28 mouse cellular contexts compared by ENCODE assay signal in genomic region chr11:112345586-112345985, GRCm38 (mm10).
A peak's percentile ranks its signal among the peaks of the same experiment; 100 is the strongest.
DNase-seq lines count a peak whose midpoint lies in the region; ATAC-seq and TF ChIP-seq lines count a peak whose summit lies in the region.
"Had no signal": no experiment of that assay in that cellular context is flagged by ENCODE, and none has a peak within 500 bp of the region (broad histone marks: within the 10 kb centered on the region; RNA-seq: fewer than 3 reads in every experiment).

No protein-coding gene starts in this region.

- TF ChIP-seq POLR2A in thymus, adult 2 months (IDR thresholded peaks at IDR 0.05; ENCODE audit: control insufficient read depth, extremely low read depth, insufficient read depth, low read length, poor library complexity) = no peak

- H3K9me3 ChIP-seq in midbrain, embryonic 14.5 days (ENCODE audit: control insufficient read depth, low read length) = no peaks in the 10 kb centered on the region
- H3K9me3 ChIP-seq in midbrain, postnatal 0 days (ENCODE audit: low read length) = no peaks in the 10 kb centered on the region
- H3K9me3 ChIP-seq in hindbrain, postnatal 0 days (ENCODE audit: low read length) = no peaks in the 10 kb centered on the region
- H3K9me3 ChIP-seq: embryonic facial prominence, embryonic 15.5 days; forebrain, embryonic 12.5 days; hindbrain, embryonic 12.5 days; limb, embryonic 12.5 days; liver, embryonic 15.5 days; neural tube, embryonic 13.5 days; stomach, embryonic 15.5 days had no signal

- peak; percentile 15 for DNase-seq in adrenal gland, adult 2 months
- no peak for DNase-seq in adrenal gland, postnatal 14 days
- peak; percentile 16 for DNase-seq in midbrain, embryonic 14.5 days
- DNase-seq in midbrain, postnatal 0 days (ENCODE audit: low spot score) = no peak
- peak; percentile 22 for DNase-seq in embryo, embryonic 9.5 days (ENCODE audit: extremely low spot score)
- DNase-seq in thymus, adult 2 months = no peak
- DNase-seq in hindbrain, postnatal 0 days (ENCODE audit: low spot score) = no peak
- DNase-seq: adrenal gland, postnatal 25 days; cerebellum, adult 18-20 months; cerebellum, postnatal 10 days; gastrocnemius, postnatal 14 days; heart, postnatal 14 days; kidney, adult 2 months; kidney, postnatal 14 days; lung, embryonic 14.5 days; lung, postnatal 14 days; right cerebral cortex, postnatal 25 days; thymus, postnatal 14 days had no signal

- ATAC-seq in midbrain, embryonic 14.5 days (ENCODE audit: low FRiP score, low TSS enrichment) = no peak
- ATAC-seq in midbrain, postnatal 0 days (ENCODE audit: low FRiP score) = no peak
- ATAC-seq in hindbrain, postnatal 0 days = no peak
- ATAC-seq: Patski had no signal

- no peak overlapping the region for H3K4me3 ChIP-seq in midbrain, embryonic 14.5 days (replicated peaks; ENCODE audit: low read depth, low read length)
- H3K4me3 ChIP-seq in midbrain, postnatal 0 days (ENCODE audit: low read depth, low read length) = no peak overlapping the region
- H3K4me3 ChIP-seq in thymus, adult 2 months (ENCODE audit: control insufficient read depth, insufficient read depth, low read length) = no peak overlapping the region
- H3K4me3 ChIP-seq in hindbrain, postnatal 0 days (ENCODE audit: low read length) = no peak overlapping the region
- H3K4me3 ChIP-seq: embryonic facial prominence, embryonic 15.5 days; forebrain, embryonic 12.5 days; hindbrain, embryonic 12.5 days; limb, embryonic 12.5 days; liver, embryonic 15.5 days; neural tube, embryonic 13.5 days; stomach, embryonic 15.5 days had no signal

- H3K27me3 ChIP-seq in midbrain, embryonic 14.5 days (ENCODE audit: control insufficient read depth, insufficient read depth, low read length) = no peaks in the 10 kb centered on the region
- no peaks in the 10 kb centered on the region for H3K27me3 ChIP-seq in midbrain, postnatal 0 days (ENCODE audit: insufficient read depth, low read length)
- no peaks in the 10 kb centered on the region for H3K27me3 ChIP-seq in thymus, adult 2 months (ENCODE audit: control insufficient read depth, insufficient read depth, low read length)
- H3K27me3 ChIP-seq in hindbrain, postnatal 0 days (ENCODE audit: insufficient read depth, low read length) = no peaks in the 10 kb centered on the region
- H3K27me3 ChIP-seq: CH12.LX; embryonic facial prominence, embryonic 15.5 days; forebrain, embryonic 12.5 days; hindbrain, embryonic 12.5 days; limb, embryonic 12.5 days; liver, embryonic 15.5 days; neural tube, embryonic 13.5 days; Patski; stomach, embryonic 15.5 days had no signal

- H3K36me3 ChIP-seq in midbrain, embryonic 14.5 days (ENCODE audit: control insufficient read depth, insufficient read depth, low read length) = no peaks in the 10 kb centered on the region
- no peaks in the 10 kb centered on the region for H3K36me3 ChIP-seq in midbrain, postnatal 0 days (ENCODE audit: insufficient read depth, low read length)
- no peaks in the 10 kb centered on the region for H3K36me3 ChIP-seq in thymus, adult 2 months (ENCODE audit: control insufficient read depth, insufficient read depth, low read length)
- no peaks in the 10 kb centered on the region for H3K36me3 ChIP-seq in hindbrain, postnatal 0 days (ENCODE audit: insufficient read depth, low read length)
- H3K36me3 ChIP-seq: embryonic facial prominence, embryonic 15.5 days; forebrain, embryonic 12.5 days; hindbrain, embryonic 12.5 days; limb, embryonic 12.5 days; liver, embryonic 15.5 days; neural tube, embryonic 13.5 days; stomach, embryonic 15.5 days had no signal

- TF ChIP-seq CTCF in midbrain, postnatal 0 days (IDR thresholded peaks at IDR 0.05) = no peak
- TF ChIP-seq CTCF in thymus, adult 2 months (IDR thresholded peaks at IDR 0.05; ENCODE audit: borderline replicate concordance, control insufficient read depth, extremely low read depth, insufficient read depth, low read length, poor library complexity) = no peak
- no peak for TF ChIP-seq CTCF in hindbrain, postnatal 0 days (IDR thresholded peaks at IDR 0.05; ENCODE audit: low read depth)

- H3K9ac ChIP-seq in midbrain, embryonic 14.5 days (replicated peaks; ENCODE audit: low read length) = no peak overlapping the region
- no peak overlapping the region for H3K9ac ChIP-seq in midbrain, postnatal 0 days (replicated peaks; ENCODE audit: low read length, poor library complexity, severe bottlenecking)
- no peak overlapping the region for H3K9ac ChIP-seq in hindbrain, postnatal 0 days (replicated peaks; ENCODE audit: low read length)
- H3K9ac ChIP-seq: embryonic facial prominence, embryonic 15.5 days; forebrain, embryonic 12.5 days; hindbrain, embryonic 12.5 days; limb, embryonic 12.5 days; liver, embryonic 15.5 days; lung, embryonic 14.5 days; neural tube, embryonic 13.5 days; stomach, embryonic 15.5 days had no signal

- WGBS in midbrain, embryonic 14.5 days = 46% methylated on average over 3 of the region's 3 CpGs
- 43% methylated on average over 3 of the region's 3 CpGs for WGBS in midbrain, postnatal 0 days
- 75% methylated on average over 3 of the region's 3 CpGs for WGBS in thymus, adult 2 months
- WGBS in hindbrain, postnatal 0 days = 45% methylated on average over 3 of the region's 3 CpGs

- H3K4me1 ChIP-seq in midbrain, embryonic 14.5 days (ENCODE audit: control insufficient read depth, insufficient read depth, low read length) = no peaks in the 10 kb centered on the region
- H3K4me1 ChIP-seq in midbrain, postnatal 0 days (ENCODE audit: insufficient read depth, low read length) = no peaks in the 10 kb centered on the region
- no peaks in the 10 kb centered on the region for H3K4me1 ChIP-seq in thymus, adult 2 months (replicated peaks; ENCODE audit: control insufficient read depth, insufficient read depth, low read length)
- no peaks in the 10 kb centered on the region for H3K4me1 ChIP-seq in hindbrain, postnatal 0 days (ENCODE audit: insufficient read depth, low read length)
- H3K4me1 ChIP-seq: embryonic facial prominence, embryonic 15.5 days; forebrain, embryonic 12.5 days; liver, embryonic 15.5 days; stomach, embryonic 15.5 days had no signal

- H3K4me2 ChIP-seq in midbrain, embryonic 14.5 days (ENCODE audit: low read length) = no peak overlapping the region
- no peak overlapping the region for H3K4me2 ChIP-seq in midbrain, postnatal 0 days (ENCODE audit: low read depth, low read length, poor library complexity, severe bottlenecking)
- H3K4me2 ChIP-seq in hindbrain, postnatal 0 days (ENCODE audit: low read depth, low read length) = no peak overlapping the region
- H3K4me2 ChIP-seq: embryonic facial prominence, embryonic 15.5 days; forebrain, embryonic 12.5 days; hindbrain, embryonic 12.5 days; limb, embryonic 12.5 days; liver, embryonic 15.5 days; lung, embryonic 14.5 days; midbrain, embryonic 11.5 days; neural tube, embryonic 13.5 days; stomach, embryonic 15.5 days had no signal

- no peak overlapping the region for H3K27ac ChIP-seq in midbrain, embryonic 14.5 days (replicated peaks; ENCODE audit: low read depth, low read length)
- no peak overlapping the region for H3K27ac ChIP-seq in midbrain, postnatal 0 days (ENCODE audit: low read depth, low read length)
- H3K27ac ChIP-seq in thymus, adult 2 months (ENCODE audit: control insufficient read depth, insufficient read depth, low read length) = no peak overlapping the region
- H3K27ac ChIP-seq in hindbrain, postnatal 0 days = no peak overlapping the region
- H3K27ac ChIP-seq: embryonic facial prominence, embryonic 15.5 days; forebrain, embryonic 12.5 days; hindbrain, embryonic 12.5 days; limb, embryonic 12.5 days; liver, embryonic 15.5 days; neural tube, embryonic 13.5 days; stomach, embryonic 15.5 days had no signal

Comparison
In these comparisons a context has a peak if more than half of its experiments do, and no peak if none do; other contexts are left out.
1. DNase-seq: peak in adrenal gland, adult 2 months (single experiment), midbrain, embryonic 14.5 days (single experiment) and embryo, embryonic 9.5 days (single experiment); none in adrenal gland, postnatal 14 days (single experiment), midbrain, postnatal 0 days (single experiment), thymus, adult 2 months (single experiment) and hindbrain, postnatal 0 days (single experiment).